34 mouse cellular contexts compared by ENCODE assay signal in the genomic region with DNA sequence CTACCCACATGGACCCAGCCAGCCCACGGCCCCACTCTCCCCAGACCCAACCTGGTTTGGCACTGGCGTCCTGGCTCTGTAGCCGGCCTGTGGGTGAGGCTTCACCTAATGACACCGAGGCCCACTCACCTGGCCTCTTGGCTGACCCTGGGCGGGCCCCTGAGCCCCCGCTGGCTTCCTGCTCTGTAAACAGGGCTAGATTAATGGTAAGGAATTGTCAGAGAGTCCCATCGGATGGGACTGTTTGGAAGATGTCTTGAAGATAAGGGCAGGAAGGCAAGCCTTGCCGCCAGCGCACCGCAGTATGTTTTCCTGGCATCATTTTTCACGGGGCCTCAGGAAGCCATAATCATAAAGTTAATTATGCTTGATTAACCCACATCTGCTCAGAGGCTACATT. TPM values are rescaled to one million over a fixed set of nuclear protein-coding genes. Genes with fewer than 3 reads are reported as not detected.
A peak's percentile ranks its signal among the peaks of the same experiment; 100 is the strongest.
DNase-seq lines count a peak whose midpoint lies in the region; ATAC-seq and TF ChIP-seq lines count a peak whose summit lies in the region.
"Had no signal": no experiment of that assay in that cellular context is flagged by ENCODE, and none has a peak within 500 bp of the region (broad histone marks: within the 10 kb centered on the region; RNA-seq: fewer than 3 reads in every experiment).

No protein-coding gene starts in this region.

- H3K9ac ChIP-seq in midbrain, postnatal 0 days (replicated peaks; ENCODE audit: low read length, poor library complexity, severe bottlenecking) = no peak overlapping the region
- H3K9ac ChIP-seq in embryonic facial prominence, embryonic 11.5 days (replicated peaks; ENCODE audit: low read length) = 0 out of 2 replicates have a peak overlapping the region, but pooled peaks have one; percentile 22
- peak overlapping the region; percentile 22 for H3K9ac ChIP-seq in limb, embryonic 11.5 days (ENCODE audit: low read length)
- H3K9ac ChIP-seq: forebrain, embryonic 15.5 days; liver, embryonic 12.5 days; liver, postnatal 0 days had no signal

- no peak for DNase-seq in midbrain, embryonic 10.5 days (ENCODE audit: low spot score)
- no peak for DNase-seq in midbrain, postnatal 0 days (ENCODE audit: low spot score)
- peak; percentile 26 for DNase-seq in R1 (ENCODE audit: low read depth, low spot score)
- DNase-seq in embryonic facial prominence, embryonic 11.5 days (ENCODE audit: low spot score) = no peak
- no peak for DNase-seq in limb, embryonic 11.5 days (ENCODE audit: low spot score)
- DNase-seq in layer of hippocampus, postnatal 25 days (ENCODE audit: extremely low spot score in 1 of 2, low spot score in 1 of 2) = no peak
- no peak for DNase-seq in spleen, adult 12 weeks (ENCODE audit: low spot score)
- DNase-seq: adrenal gland, postnatal 14 days; B cell, adult 2 months; cerebellum, adult 11-12 months; cerebellum, adult 9-11 months; gastrocnemius, postnatal 25 days; heart, adult 11 months; heart, postnatal 36 days; kidney, adult 11 months; kidney, postnatal 25 days; liver, postnatal 0 days; midbrain, embryonic 14.5 days; retina, postnatal 1 day; right cerebral cortex, postnatal 25 days; spleen, adult 18-20 months; thymus, postnatal 25 days had no signal

- H3K27ac ChIP-seq in midbrain, embryonic 10.5 days (replicated peaks) = peak overlapping the region; percentile 57; the same call in 1 of the 2 replicates
- H3K27ac ChIP-seq in midbrain, postnatal 0 days (ENCODE audit: low read depth, low read length) = no peak overlapping the region
- no peak overlapping the region for H3K27ac ChIP-seq in embryonic facial prominence, embryonic 11.5 days (replicated peaks; ENCODE audit: low read depth, low read length)
- no peak overlapping the region for H3K27ac ChIP-seq in limb, embryonic 11.5 days (replicated peaks; ENCODE audit: low read depth, low read length)
- H3K27ac ChIP-seq: forebrain, embryonic 10.5 days; forebrain, embryonic 15.5 days; heart, embryonic 10.5 days; left cerebral cortex, adult 2 months; liver, embryonic 12.5 days; macrophage had no signal

- peaks cover 42% of the 10 kb centered on the region for H3K4me1 ChIP-seq in midbrain, embryonic 10.5 days
- no peaks in the 10 kb centered on the region for H3K4me1 ChIP-seq in midbrain, postnatal 0 days (ENCODE audit: insufficient read depth, low read length)
- H3K4me1 ChIP-seq in embryonic facial prominence, embryonic 11.5 days (ENCODE audit: control insufficient read depth, insufficient read depth, low read length) = peaks cover 3% of the 10 kb centered on the region
- peaks cover 26% of the 10 kb centered on the region for H3K4me1 ChIP-seq in limb, embryonic 11.5 days (ENCODE audit: control insufficient read depth, insufficient read depth, low read length)

- no peak for TF ChIP-seq CTCF in midbrain, postnatal 0 days (IDR thresholded peaks at IDR 0.05)

- H3K36me3 ChIP-seq in midbrain, embryonic 10.5 days = no peaks in the 10 kb centered on the region
- H3K36me3 ChIP-seq in midbrain, postnatal 0 days (ENCODE audit: insufficient read depth, low read length) = no peaks in the 10 kb centered on the region
- no peaks in the 10 kb centered on the region for H3K36me3 ChIP-seq in embryonic facial prominence, embryonic 11.5 days (replicated peaks; ENCODE audit: control insufficient read depth, insufficient read depth, low read depth, low read length)
- no peaks in the 10 kb centered on the region for H3K36me3 ChIP-seq in limb, embryonic 11.5 days (ENCODE audit: control insufficient read depth, insufficient read depth, low read length)
- H3K36me3 ChIP-seq: forebrain, embryonic 10.5 days; forebrain, embryonic 15.5 days; heart, embryonic 10.5 days; liver, embryonic 12.5 days had no signal

- no peak overlapping the region for H3K4me2 ChIP-seq in midbrain, postnatal 0 days (ENCODE audit: low read depth, low read length, poor library complexity, severe bottlenecking)
- H3K4me2 ChIP-seq in embryonic facial prominence, embryonic 11.5 days (ENCODE audit: low read depth, low read length) = no peak overlapping the region
- no peak overlapping the region for H3K4me2 ChIP-seq in limb, embryonic 11.5 days (ENCODE audit: low read depth, severe bottlenecking)
- H3K4me2 ChIP-seq: forebrain, embryonic 15.5 days; liver, embryonic 12.5 days had no signal

- ATAC-seq in midbrain, postnatal 0 days (ENCODE audit: low FRiP score) = no peak
- no peak for ATAC-seq in embryonic facial prominence, embryonic 11.5 days (replicated peaks; ENCODE audit: insufficient number of reproducible peaks, low FRiP score, low TSS enrichment, low read depth)
- no peak for ATAC-seq in limb, embryonic 11.5 days (ENCODE audit: insufficient number of reproducible peaks, low FRiP score, low TSS enrichment, low read depth)
- ATAC-seq: forebrain, embryonic 15.5 days; liver, embryonic 12.5 days; liver, postnatal 0 days had no signal

- WGBS in midbrain, embryonic 10.5 days = 78% methylated on average over 11 of the region's 11 CpGs
- WGBS in midbrain, postnatal 0 days = 85% methylated on average over 11 of the region's 11 CpGs
- 59% methylated on average over 11 of the region's 11 CpGs for WGBS in embryonic facial prominence, embryonic 11.5 days
- 42% methylated on average over 11 of the region's 11 CpGs for WGBS in limb, embryonic 11.5 days

- no peaks in the 10 kb centered on the region for H3K9me3 ChIP-seq in midbrain, embryonic 10.5 days (replicated peaks)
- H3K9me3 ChIP-seq in midbrain, postnatal 0 days (ENCODE audit: low read length) = no peaks in the 10 kb centered on the region
- H3K9me3 ChIP-seq in embryonic facial prominence, embryonic 11.5 days (replicated peaks; ENCODE audit: control insufficient read depth, low read length) = no peaks in the 10 kb centered on the region
- H3K9me3 ChIP-seq in limb, embryonic 11.5 days (ENCODE audit: control insufficient read depth, low read length) = no peaks in the 10 kb centered on the region
- H3K9me3 ChIP-seq: forebrain, embryonic 10.5 days; forebrain, embryonic 15.5 days; heart, embryonic 10.5 days; liver, embryonic 12.5 days had no signal

- no peak overlapping the region for H3K4me3 ChIP-seq in midbrain, embryonic 10.5 days
- no peak overlapping the region for H3K4me3 ChIP-seq in midbrain, postnatal 0 days (ENCODE audit: low read depth, low read length)
- H3K4me3 ChIP-seq in embryonic facial prominence, embryonic 11.5 days (ENCODE audit: low read depth, low read length) = no peak overlapping the region
- H3K4me3 ChIP-seq in limb, embryonic 11.5 days (ENCODE audit: low read depth, low read length) = no peak overlapping the region
- H3K4me3 ChIP-seq: forebrain, embryonic 10.5 days; forebrain, embryonic 15.5 days; heart, embryonic 10.5 days; left cerebral cortex, adult 2 months; liver, embryonic 12.5 days had no signal

- H3K27me3 ChIP-seq in midbrain, embryonic 10.5 days (ENCODE audit: low read depth, poor library complexity, severe bottlenecking) = peaks cover 14% of the 10 kb centered on the region
- no peaks in the 10 kb centered on the region for H3K27me3 ChIP-seq in midbrain, postnatal 0 days (ENCODE audit: insufficient read depth, low read length)
- H3K27me3 ChIP-seq in embryonic facial prominence, embryonic 11.5 days (ENCODE audit: control insufficient read depth, insufficient read depth, low read length) = no peaks in the 10 kb centered on the region
- H3K27me3 ChIP-seq in limb, embryonic 11.5 days (ENCODE audit: control insufficient read depth, insufficient read depth, low read length) = no peaks in the 10 kb centered on the region
- H3K27me3 ChIP-seq: forebrain, embryonic 15.5 days had no signal

RNA-seq across cellular contexts. Expression of gene Gse1, which starts 20.1 kb away (rescaled TPM):
- 12.7 and 15.6 TPM in 2 replicates for polyA plus RNA-seq in midbrain, embryonic 10.5 days (2016; fragmentation: Nextera tagmentation; extraction: Ambion mirVana)
- total RNA-seq in midbrain, postnatal 0 days (2014; rRNA removed) = 47.3 and 51.3 TPM in 2 replicates
- polyA plus RNA-seq in midbrain, postnatal 0 days (2015; fragmentation: Nextera tagmentation; extraction: Ambion mirVana) = 9.9 and 12.4 TPM in 2 replicates
- polyA plus RNA-seq in embryonic facial prominence, embryonic 11.5 days (2014; fragmentation: Nextera tagmentation; extraction: Ambion mirVana) = 7.5 and 8.1 TPM in 2 replicates
- 6.6 and 8.2 TPM in 2 replicates for polyA plus RNA-seq in limb, embryonic 11.5 days (2014; fragmentation: Nextera tagmentation; extraction: Ambion mirVana)
- 100 to 1,000 TPM; 121 to 145 TPM for total RNA-seq in layer of hippocampus, postnatal 25 days (2021)

RNA-seq across cellular contexts. Expression of gene Fam92b, which starts 30.8 kb away (rescaled TPM):
- 2.6 and 3.3 TPM in 2 replicates for polyA plus RNA-seq in midbrain, embryonic 10.5 days (2016; fragmentation: Nextera tagmentation; extraction: Ambion mirVana)
- 1.0 and 2.0 TPM in 2 replicates for total RNA-seq in midbrain, postnatal 0 days (2014; rRNA removed)
- polyA plus RNA-seq in midbrain, postnatal 0 days (2015; fragmentation: Nextera tagmentation; extraction: Ambion mirVana) = 1.7 and 2.4 TPM in 2 replicates
- polyA plus RNA-seq in embryonic facial prominence, embryonic 11.5 days (2014; fragmentation: Nextera tagmentation; extraction: Ambion mirVana) = 1.4 and 1.5 TPM in 2 replicates
- polyA plus RNA-seq in limb, embryonic 11.5 days (2014; fragmentation: Nextera tagmentation; extraction: Ambion mirVana) = 0.16 and 0.27 TPM in 2 replicates
- total RNA-seq in layer of hippocampus, postnatal 25 days (2021) = under 1 TPM; 0.61 to 0.71 TPM
- total RNA-seq: common myeloid progenitor, adult 5-6 weeks; ES-E14; gastrocnemius, adult 18-20 months; gastrocnemius, postnatal 25 days; heart, postnatal 36 days; layer of hippocampus, postnatal 10 days; megakaryocyte-erythroid progenitor cell, adult 5-6 weeks had no signal
- polyA plus RNA-seq: limb, embryonic 14.5 days; liver, embryonic 12.5 days; liver, postnatal 0 days; macrophage had no signal
